Mouse (Mus musculus): ENCODE results near the gene Lmod3. TPM values are rescaled to one million over a fixed set of nuclear protein-coding genes. Genes with fewer than 3 reads are reported as not detected.

Gene Lmod3
- 6.6 and 11.9 TPM in 2 replicates for polyA plus RNA-seq (2012; rRNA removed)
- polyA plus RNA-seq (2014; fragmentation: Nextera tagmentation; extraction: Ambion mirVana): 9.4 and 12.2 TPM in 2 replicates

DNA sequence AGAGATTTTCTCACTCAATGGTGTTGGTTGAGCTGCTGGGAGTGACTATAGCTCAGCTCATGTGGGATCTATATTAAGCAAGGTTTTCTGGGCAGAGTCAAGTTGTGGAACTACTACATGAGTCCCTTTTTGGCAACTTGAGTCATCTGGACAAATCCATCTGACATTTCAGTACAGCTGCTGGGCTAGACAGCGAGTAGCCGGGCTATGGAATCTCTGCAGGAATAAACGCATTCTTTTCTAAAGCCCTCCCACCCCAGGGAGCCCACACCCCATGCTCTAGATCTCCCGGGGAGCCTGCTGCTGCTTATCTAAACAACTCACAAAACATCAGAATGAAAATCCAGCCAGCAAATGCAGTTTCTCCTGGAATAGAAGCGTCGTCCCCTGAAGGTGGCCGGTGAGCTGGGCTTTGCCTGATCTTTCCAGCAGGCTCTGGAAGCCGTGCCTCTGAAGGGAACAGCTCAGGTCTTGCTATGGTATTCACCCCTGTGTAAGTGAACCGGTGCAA lies at the start of gene Lmod3:
Gene Lmod3, minus strand, starts transcription at position 49 of the 511 bp plus-strand sequence.
- Histone ChIP-seq H3K36me3 (ENCODE audit: control insufficient read depth, insufficient read depth, low read length) (no peaks in the 10 kb centered on the region), H3K4me3 (replicated peaks; ENCODE audit: low read length) (no peak within 1 kb of the TSS), H3K4me2 (replicated peaks; ENCODE audit: low read depth, low read length, severe bottlenecking) (no peak within 1 kb of the TSS), H3K9ac (ENCODE audit: low read depth, low read length, severe bottlenecking) (no peak within 1 kb of the TSS), H3K27ac (replicated peaks; ENCODE audit: low read depth, low read length) (no peak within 1 kb of the TSS), H3K27me3 (ENCODE audit: control insufficient read depth, insufficient read depth, low read length) (no peaks in the 10 kb centered on the region), H3K4me1 (ENCODE audit: control insufficient read depth, insufficient read depth, low read length) (no peaks in the 10 kb centered on the region), H3K9me3 (ENCODE audit: control insufficient read depth, low read length) (no peaks in the 10 kb centered on the region)
- peak; percentile 28 for DNase-seq (ENCODE audit: low spot score)
- peak; percentile 78 for ATAC-seq (ENCODE audit: low FRiP score, low read depth)
- no peak for TF ChIP-seq POLR2A (IDR thresholded peaks at IDR 0.05; ENCODE audit: borderline replicate concordance, extremely low read depth, insufficient read depth, insufficient read length)
- 33% methylated on average over 9 of the region's 9 CpGs for WGBS

DNA sequence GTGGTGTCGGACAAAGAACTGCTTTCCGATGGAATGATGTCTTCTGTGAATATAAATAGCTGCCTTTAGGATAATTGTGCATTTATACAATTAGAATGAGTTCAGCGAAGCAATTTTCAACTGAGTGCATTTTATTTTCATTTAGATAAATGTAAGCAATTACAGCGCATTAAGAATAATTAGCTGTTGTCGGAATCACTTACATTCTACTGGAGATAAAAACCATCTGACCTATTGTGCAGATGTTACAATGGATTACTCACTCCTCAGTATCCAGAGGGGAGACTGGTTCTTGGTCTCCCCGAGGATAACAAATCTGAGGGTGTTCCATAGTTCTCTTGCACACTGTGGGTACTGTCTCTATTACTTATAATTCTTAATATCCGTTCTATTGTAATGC lies 49.7 kb upstream of the Lmod3 start:
- no peak overlapping the region for H3K4me3 ChIP-seq (replicated peaks; ENCODE audit: low read length)
- no peak for TF ChIP-seq POLR2A (IDR thresholded peaks at IDR 0.05; ENCODE audit: borderline replicate concordance, extremely low read depth, insufficient read depth, insufficient read length)
- H3K4me2 ChIP-seq (replicated peaks; ENCODE audit: low read depth, low read length, severe bottlenecking): no peak overlapping the region
- DNase-seq (ENCODE audit: low spot score) (no peak), ATAC-seq (ENCODE audit: low FRiP score, low read depth) (no peak)
- 0 out of 2 replicates have a peak, but pooled peaks cover 3% of the 10 kb centered on the region for H3K36me3 ChIP-seq (ENCODE audit: control insufficient read depth, insufficient read depth, low read length)
- no peaks in the 10 kb centered on the region for H3K9me3 ChIP-seq (ENCODE audit: control insufficient read depth, low read length)
- peaks cover 3% of the 10 kb centered on the region; the same call in 1 of the 2 replicates for H3K4me1 ChIP-seq (ENCODE audit: control insufficient read depth, insufficient read depth, low read length)
- WGBS: 84% methylated on average over 7 of the region's 7 CpGs
- H3K27ac ChIP-seq (replicated peaks; ENCODE audit: low read depth, low read length): no peak overlapping the region
- no peaks in the 10 kb centered on the region for H3K27me3 ChIP-seq (ENCODE audit: control insufficient read depth, insufficient read depth, low read length)
- no peak overlapping the region for H3K9ac ChIP-seq (ENCODE audit: low read depth, low read length, severe bottlenecking)

DNA sequence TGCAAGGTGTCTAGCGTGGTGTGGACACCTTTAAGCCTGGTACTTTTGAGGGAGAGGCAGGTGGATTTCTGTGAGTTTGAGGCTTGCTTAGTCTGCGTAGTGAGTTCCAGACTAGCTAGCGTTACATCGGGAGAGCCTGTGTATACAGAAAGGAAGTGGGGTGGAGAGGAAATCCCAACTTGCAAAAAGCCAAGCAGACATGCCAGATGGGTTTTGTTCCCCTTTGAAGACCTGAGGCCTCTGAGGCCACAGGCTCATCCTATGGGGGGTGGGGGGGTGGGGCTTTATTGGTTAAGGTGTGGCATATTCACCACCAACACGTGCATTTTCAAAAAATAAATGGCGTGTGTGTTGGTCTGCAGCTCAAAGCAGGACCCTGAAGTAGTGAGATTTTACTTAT lies 48.1 kb upstream of the Lmod3 start:
- TF ChIP-seq POLR2A (IDR thresholded peaks at IDR 0.05; ENCODE audit: borderline replicate concordance, extremely low read depth, insufficient read depth, insufficient read length): no peak
- no peak for ATAC-seq (ENCODE audit: low FRiP score, low read depth)
- H3K27ac ChIP-seq (replicated peaks; ENCODE audit: low read depth, low read length): no peak overlapping the region
- 85% methylated on average over 6 of the region's 6 CpGs for WGBS
- no peak overlapping the region for H3K4me2 ChIP-seq (replicated peaks; ENCODE audit: low read depth, low read length, severe bottlenecking)
- peaks cover 3% of the 10 kb centered on the region; the same call in 1 of the 2 replicates for H3K4me1 ChIP-seq (ENCODE audit: control insufficient read depth, insufficient read depth, low read length)
- H3K27me3 ChIP-seq (ENCODE audit: control insufficient read depth, insufficient read depth, low read length): no peaks in the 10 kb centered on the region
- peaks cover 7% of the 10 kb centered on the region; the same call in 1 of the 2 replicates for H3K36me3 ChIP-seq (ENCODE audit: control insufficient read depth, insufficient read depth, low read length)
- no peaks in the 10 kb centered on the region for H3K9me3 ChIP-seq (ENCODE audit: control insufficient read depth, low read length)
- no peak overlapping the region for H3K4me3 ChIP-seq (replicated peaks; ENCODE audit: low read length)
- H3K9ac ChIP-seq (ENCODE audit: low read depth, low read length, severe bottlenecking): no peak overlapping the region
- DNase-seq (ENCODE audit: low spot score): no peak

DNA sequence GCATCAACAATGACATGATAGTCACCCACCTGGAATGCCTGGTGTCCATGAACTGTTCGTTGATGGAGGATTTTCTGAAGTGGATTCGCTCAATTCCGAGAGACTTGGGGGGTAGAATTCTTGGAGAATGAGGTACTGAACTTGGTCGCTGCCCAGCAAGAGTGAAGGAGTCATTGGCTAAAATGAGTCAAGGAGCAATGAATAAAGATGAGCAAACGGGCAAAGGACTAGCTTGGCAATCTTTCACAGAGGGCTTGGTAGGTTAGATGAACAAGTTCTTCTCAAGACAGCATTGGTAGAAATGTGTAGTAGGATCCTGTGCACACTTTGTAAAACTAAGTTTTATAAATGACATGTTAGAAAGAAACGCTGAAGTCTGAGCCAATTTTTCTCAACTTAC lies 47.6 kb upstream of the Lmod3 start:
- no peak for DNase-seq (ENCODE audit: low spot score)
- Histone ChIP-seq H3K4me2 (replicated peaks; ENCODE audit: low read depth, low read length, severe bottlenecking) (no peak overlapping the region), H3K27me3 (ENCODE audit: control insufficient read depth, insufficient read depth, low read length) (no peaks in the 10 kb centered on the region), H3K9ac (ENCODE audit: low read depth, low read length, severe bottlenecking) (no peak overlapping the region), H3K27ac (replicated peaks; ENCODE audit: low read depth, low read length) (no peak overlapping the region), H3K9me3 (ENCODE audit: control insufficient read depth, low read length) (no peaks in the 10 kb centered on the region), H3K4me1 (ENCODE audit: control insufficient read depth, insufficient read depth, low read length) (peaks cover under 1% of the 10 kb centered on the region; the same call in 1 of the 2 replicates), H3K36me3 (ENCODE audit: control insufficient read depth, insufficient read depth, low read length) (peaks cover 12% of the 10 kb centered on the region; the same call in 1 of the 2 replicates), H3K4me3 (replicated peaks; ENCODE audit: low read length) (no peak overlapping the region)
- 94% methylated on average over 6 of the region's 6 CpGs for WGBS
- ATAC-seq (ENCODE audit: low FRiP score, low read depth): no peak
- TF ChIP-seq POLR2A (IDR thresholded peaks at IDR 0.05; ENCODE audit: borderline replicate concordance, extremely low read depth, insufficient read depth, insufficient read length): no peak

DNA sequence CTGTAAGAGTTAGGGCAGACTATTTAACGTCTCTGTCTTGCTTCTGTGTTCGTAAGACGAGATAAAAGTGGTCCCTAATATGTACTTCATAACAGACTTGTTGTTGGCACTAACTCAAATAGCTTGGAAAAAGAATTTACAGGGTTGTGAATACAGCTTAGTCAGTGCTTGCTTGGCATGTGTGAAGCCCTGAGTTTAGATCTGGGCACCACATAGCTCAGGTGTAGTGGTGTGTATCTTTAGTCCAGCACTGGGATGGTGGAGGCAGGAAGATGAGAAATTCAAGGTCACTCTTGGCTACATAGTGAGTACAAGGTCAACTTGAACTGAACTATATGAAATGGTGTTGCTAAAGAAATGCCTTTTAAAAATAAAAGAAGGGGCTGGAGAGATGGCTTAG lies 44.6 kb upstream of the Lmod3 start:
- H3K4me2 ChIP-seq (replicated peaks; ENCODE audit: low read depth, low read length, severe bottlenecking): no peak overlapping the region
- H3K9me3 ChIP-seq (ENCODE audit: control insufficient read depth, low read length): no peaks in the 10 kb centered on the region
- ATAC-seq (ENCODE audit: low FRiP score, low read depth) (no peak), DNase-seq (ENCODE audit: low spot score) (no peak)
- TF ChIP-seq POLR2A (IDR thresholded peaks at IDR 0.05; ENCODE audit: borderline replicate concordance, extremely low read depth, insufficient read depth, insufficient read length): no peak
- H3K27me3 ChIP-seq (ENCODE audit: control insufficient read depth, insufficient read depth, low read length): no peaks in the 10 kb centered on the region
- no peaks in the 10 kb centered on the region for H3K4me1 ChIP-seq (ENCODE audit: control insufficient read depth, insufficient read depth, low read length)
- H3K27ac ChIP-seq (replicated peaks; ENCODE audit: low read depth, low read length): no peak overlapping the region
- no peak overlapping the region for H3K9ac ChIP-seq (ENCODE audit: low read depth, low read length, severe bottlenecking)
- H3K4me3 ChIP-seq (replicated peaks; ENCODE audit: low read length): no peak overlapping the region
- H3K36me3 ChIP-seq (ENCODE audit: control insufficient read depth, insufficient read depth, low read length): peaks cover 15% of the 10 kb centered on the region; the same call in 1 of the 2 replicates
- 87% methylated on average over 3 of the region's 3 CpGs for WGBS
